Mouse (Mus musculus): ENCODE data around the gene Ckap2l. TPM values are rescaled to one million over a fixed set of nuclear protein-coding genes. Genes with fewer than 3 reads are reported as not detected.

The Ckap2l gene
- polyA plus RNA-seq, 1 experiment from 2014 or later, result 6.7 TPM

- 87% methylated on average over 20 of the region's 20 CpGs for WGBS
- Histone ChIP-seq H3K27ac (no peak overlapping the region), H3K4me3 (no peak overlapping the region), H3K36me3 (replicated peaks) (no peaks in the 10 kb centered on the region), H3K27me3 (replicated peaks) (no peaks in the 10 kb centered on the region), H3K9me3 (no peaks in the 10 kb centered on the region), H3K9ac (no peak overlapping the region), H3K4me1 (no peaks in the 10 kb centered on the region), H3K4me2 (no peak overlapping the region)
- ATAC-seq (replicated peaks), result no peak
Measured at GRCm38 (mm10) chr2:129244446-129245120, 52.4 kb downstream of the Ckap2l start.

- H3K4me2 ChIP-seq, result no peak overlapping the region
- H3K36me3 ChIP-seq (replicated peaks), result no peaks in the 10 kb centered on the region
- no peak overlapping the region for H3K4me3 ChIP-seq
- H3K27ac ChIP-seq, result no peak overlapping the region
- no peaks in the 10 kb centered on the region for H3K4me1 ChIP-seq
- H3K27me3 ChIP-seq (replicated peaks), result no peaks in the 10 kb centered on the region
- no peaks in the 10 kb centered on the region for H3K9me3 ChIP-seq
- no peak overlapping the region for H3K9ac ChIP-seq
- 53% methylated on average over 9 of the region's 9 CpGs for WGBS
- no peak for ATAC-seq (replicated peaks)
Measured at GRCm38 (mm10) chr2:129243786-129244185, 53.2 kb downstream of the Ckap2l start.

GRCm38 (mm10) chr2:129243005-129243404, 54.0 kb downstream of the Ckap2l start:
- Histone ChIP-seq H3K27me3 (replicated peaks) (no peaks in the 10 kb centered on the region), H3K9me3 (no peaks in the 10 kb centered on the region), H3K9ac (no peak overlapping the region), H3K27ac (no peak overlapping the region), H3K4me1 (no peaks in the 10 kb centered on the region), H3K36me3 (replicated peaks) (no peaks in the 10 kb centered on the region), H3K4me2 (no peak overlapping the region), H3K4me3 (no peak overlapping the region)
- WGBS, result 89% methylated on average over 4 of the region's 4 CpGs
- no peak for ATAC-seq (replicated peaks)

GRCm38 (mm10) chr2:129241845-129242833, 54.9 kb downstream of the Ckap2l start:
- 67% methylated on average over 7 of the region's 7 CpGs for WGBS
- no peaks in the 10 kb centered on the region for H3K4me1 ChIP-seq

GRCm38 (mm10) chr2:129240726-129241432, 56.1 kb downstream of the Ckap2l start:
- H3K9me3 ChIP-seq, result no peaks in the 10 kb centered on the region
- H3K36me3 ChIP-seq (replicated peaks), result no peaks in the 10 kb centered on the region
- no peak overlapping the region for H3K27ac ChIP-seq
- no peaks in the 10 kb centered on the region for H3K4me1 ChIP-seq
- no peak overlapping the region for H3K9ac ChIP-seq
- no peak for ATAC-seq (replicated peaks)
- H3K4me2 ChIP-seq, result no peak overlapping the region
- WGBS, result 75% methylated on average over 9 of the region's 9 CpGs
- H3K27me3 ChIP-seq (replicated peaks), result no peaks in the 10 kb centered on the region
- H3K4me3 ChIP-seq, result no peak overlapping the region

More at GRCm38 (mm10) chr2:129241845-129242833, 54.9 kb downstream of the Ckap2l start:
- no peak overlapping the region for H3K4me2 ChIP-seq
- H3K27ac ChIP-seq, result no peak overlapping the region
- ATAC-seq (replicated peaks), result no peak
- no peak overlapping the region for H3K9ac ChIP-seq
- no peaks in the 10 kb centered on the region for H3K27me3 ChIP-seq (replicated peaks)
- no peak overlapping the region for H3K4me3 ChIP-seq
- no peaks in the 10 kb centered on the region for H3K36me3 ChIP-seq (replicated peaks)
- no peaks in the 10 kb centered on the region for H3K9me3 ChIP-seq

- Histone ChIP-seq H3K9ac (no peak overlapping the region), H3K27ac (no peak overlapping the region), H3K36me3 (replicated peaks) (no peaks in the 10 kb centered on the region), H3K4me1 (no peaks in the 10 kb centered on the region), H3K4me2 (no peak overlapping the region), H3K27me3 (replicated peaks) (no peaks in the 10 kb centered on the region), H3K4me3 (no peak overlapping the region), H3K9me3 (no peaks in the 10 kb centered on the region)
- 69% methylated on average over 4 of the region's 4 CpGs for WGBS
- ATAC-seq (replicated peaks), result no peak
Measured at GRCm38 (mm10) chr2:129236526-129236925, 60.5 kb downstream of the Ckap2l start.

GRCm38 (mm10) chr2:129234731-129235130, 62.3 kb downstream of the Ckap2l start:
- no peaks in the 10 kb centered on the region for H3K36me3 ChIP-seq (replicated peaks)
- no peak overlapping the region for H3K4me3 ChIP-seq
- H3K27ac ChIP-seq, result no peak overlapping the region
- ATAC-seq (replicated peaks), result no peak
- H3K9ac ChIP-seq, result no peak overlapping the region
- H3K4me1 ChIP-seq, result no peaks in the 10 kb centered on the region
- H3K27me3 ChIP-seq (replicated peaks), result no peaks in the 10 kb centered on the region
- 91% methylated on average over 2 of the region's 2 CpGs for WGBS
- H3K9me3 ChIP-seq, result no peaks in the 10 kb centered on the region
- H3K4me2 ChIP-seq, result no peak overlapping the region

- Histone ChIP-seq H3K9me3 (no peaks in the 10 kb centered on the region), H3K4me3 (no peak overlapping the region), H3K4me1 (no peaks in the 10 kb centered on the region), H3K9ac (no peak overlapping the region), H3K27ac (no peak overlapping the region), H3K27me3 (replicated peaks) (no peaks in the 10 kb centered on the region), H3K36me3 (replicated peaks) (no peaks in the 10 kb centered on the region), H3K4me2 (no peak overlapping the region)
- WGBS, result 39% methylated on average over 9 of the region's 9 CpGs
- ATAC-seq (replicated peaks), result no peak
Measured at GRCm38 (mm10) chr2:129233803-129234477, 63.1 kb downstream of the Ckap2l start.

GRCm38 (mm10) chr2:129233218-129233617, 63.8 kb downstream of the Ckap2l start:
- H3K27me3 ChIP-seq (replicated peaks), result no peaks in the 10 kb centered on the region
- no peak overlapping the region for H3K27ac ChIP-seq
- H3K36me3 ChIP-seq (replicated peaks), result no peaks in the 10 kb centered on the region
- H3K9ac ChIP-seq, result no peak overlapping the region
- ATAC-seq (replicated peaks), result no peak
- H3K4me1 ChIP-seq, result no peaks in the 10 kb centered on the region
- no peak overlapping the region for H3K4me2 ChIP-seq
- no peaks in the 10 kb centered on the region for H3K9me3 ChIP-seq
- WGBS, result 92% methylated on average over 1 of the region's 1 CpGs
- H3K4me3 ChIP-seq, result no peak overlapping the region

- Histone ChIP-seq H3K4me2 (no peak overlapping the region), H3K4me3 (no peak overlapping the region), H3K36me3 (replicated peaks) (no peaks in the 10 kb centered on the region), H3K27me3 (replicated peaks) (no peaks in the 10 kb centered on the region), H3K4me1 (no peaks in the 10 kb centered on the region), H3K9me3 (no peaks in the 10 kb centered on the region), H3K27ac (no peak overlapping the region), H3K9ac (no peak overlapping the region)
- WGBS, result 81% methylated on average over 9 of the region's 9 CpGs
- ATAC-seq (replicated peaks), result no peak
Measured at GRCm38 (mm10) chr2:129232484-129232883, 64.5 kb downstream of the Ckap2l start.

GRCm38 (mm10) chr2:129232023-129232422, 65.0 kb downstream of the Ckap2l start:
- no peak overlapping the region for H3K9ac ChIP-seq
- H3K36me3 ChIP-seq (replicated peaks), result no peaks in the 10 kb centered on the region
- H3K27ac ChIP-seq, result no peak overlapping the region
- no peak for ATAC-seq (replicated peaks)
- H3K4me2 ChIP-seq, result no peak overlapping the region
- no peaks in the 10 kb centered on the region for H3K27me3 ChIP-seq (replicated peaks)
- H3K4me1 ChIP-seq, result no peaks in the 10 kb centered on the region
- no peak overlapping the region for H3K4me3 ChIP-seq
- no peaks in the 10 kb centered on the region for H3K9me3 ChIP-seq
- 73% methylated on average over 4 of the region's 4 CpGs for WGBS

- no peak overlapping the region for H3K4me3 ChIP-seq
- no peaks in the 10 kb centered on the region for H3K27me3 ChIP-seq (replicated peaks)
- H3K9me3 ChIP-seq, result no peaks in the 10 kb centered on the region
- 95% methylated on average over 7 of the region's 7 CpGs for WGBS
- ATAC-seq (replicated peaks), result no peak
- H3K4me1 ChIP-seq, result no peaks in the 10 kb centered on the region
- no peak overlapping the region for H3K27ac ChIP-seq
- H3K4me2 ChIP-seq, result no peak overlapping the region
- no peaks in the 10 kb centered on the region for H3K36me3 ChIP-seq (replicated peaks)
- H3K9ac ChIP-seq, result no peak overlapping the region
Measured at GRCm38 (mm10) chr2:129229316-129229715, 67.7 kb downstream of the Ckap2l start.
